Mouse (Mus musculus) testis, adult 2 months (tissue): Measurements from ENCODE around the gene Cyp4f16.
"Not testable (repeated sequence)": the region's sequence is repeated elsewhere in the genome, so short reads cannot be mapped to it uniquely, and the experiment has no call there.

ENCODE experiments used
- CTCF ChIP-seq: fragments of 200-500 bp; IDR thresholded peaks from 2 replicates; pipeline ENCODE4 v1.5.1; 2012; ENCODE audit warnings: low read depth, mild to moderate bottlenecking, inconsistent platforms, low read length, moderate library complexity; ENCODE audit not compliant: control insufficient read depth, insufficient read depth, insufficient replicate concordance
- POLR2A ChIP-seq: fragments of 200-500 bp; IDR thresholded peaks from 2 replicates; pipeline ENCODE4 v1.6.1; 2012; ENCODE audit warnings: low read depth, mild to moderate bottlenecking, inconsistent platforms, low read length, moderate library complexity; ENCODE audit not compliant: control insufficient read depth

DNA sequence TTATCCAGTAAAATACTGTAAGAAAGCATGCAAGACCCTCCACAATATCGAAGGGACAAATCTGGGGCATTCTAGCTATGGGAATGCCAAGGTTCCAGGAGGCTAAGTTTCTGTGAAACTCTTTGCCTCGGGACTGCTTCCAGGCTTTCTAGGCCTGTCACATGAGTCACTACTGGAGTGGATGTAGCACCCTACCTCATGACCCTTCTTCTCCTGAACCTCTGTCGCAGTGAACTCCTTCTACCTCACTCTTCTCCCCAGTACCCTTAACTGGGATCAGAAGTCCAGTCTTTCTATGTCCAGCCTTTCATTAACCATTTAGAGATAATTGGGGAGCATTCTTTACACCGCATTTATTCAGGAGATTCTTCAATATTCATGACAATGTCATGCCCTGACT lies 35.8 kb upstream of the Cyp4f16 start:
- TF ChIP-seq POLR2A, CTCF: not testable (repeated sequence)
